Mouse (Mus musculus) yolk sac, embryonic 10.5 days (tissue): ENCODE data around the gene Pcgf6.

Experiments used
- DNase-seq: peaks from one replicate; pipeline ENCODE4 v3.0.0-alpha.2; 2017; ENCODE audit warnings: low spot score

Gene Pcgf6

GRCm38 (mm10) chr19:47050271-47051032 is at the start of gene Pcgf6:
Pcgf6 (minus strand) TSS chr19:47050906.
- DNase-seq, result peak; percentile 89

- peak; percentile 94 for DNase-seq
Observed at GRCm38 (mm10) chr19:47090550-47091156, 39.9 kb upstream of the Pcgf6 start, which contains the start of the genes Usmg5 and Pdcd11. Usmg5 (minus strand) TSS chr19:47090647. Pdcd11 (plus strand) TSS chr19:47090768.

GRCm38 (mm10) chr19:47089718-47090525 is 39.2 kb upstream of the Pcgf6 start:
- no peak for DNase-seq

- no peak for DNase-seq
Observed at GRCm38 (mm10) chr19:47088226-47088625, 37.5 kb upstream of the Pcgf6 start.

- DNase-seq, result peak; percentile 90
Observed at GRCm38 (mm10) chr19:47067924-47068611, 17.4 kb upstream of the Pcgf6 start.

GRCm38 (mm10) chr19:47067096-47067882 is 16.6 kb upstream of the Pcgf6 start, which contains the start of gene Taf5:
Taf5 (plus strand) TSS chr19:47067746.
- DNase-seq, result peak; percentile 98

- no peak for DNase-seq
Observed at GRCm38 (mm10) chr19:47065860-47066259, 15.2 kb upstream of the Pcgf6 start.

GRCm38 (mm10) chr19:47057684-47058083 is 7.0 kb upstream of the Pcgf6 start:
- no peak for DNase-seq

GRCm38 (mm10) chr19:47053471-47053870 is 2.8 kb upstream of the Pcgf6 start:
- DNase-seq, result peak; percentile 69

- DNase-seq, result no peak
Observed at GRCm38 (mm10) chr19:47052927-47053326, 2.2 kb upstream of the Pcgf6 start.

- no peak for DNase-seq
Observed at GRCm38 (mm10) chr19:47049840-47050239, 866 bp downstream of the Pcgf6 start.

GRCm38 (mm10) chr19:47049061-47049460 is 1.6 kb downstream of the Pcgf6 start:
- no peak for DNase-seq

- no peak for DNase-seq
Observed at GRCm38 (mm10) chr19:47047236-47047833, 3.4 kb downstream of the Pcgf6 start.

- no peak for DNase-seq
Observed at GRCm38 (mm10) chr19:47046343-47046742, 4.4 kb downstream of the Pcgf6 start.

- DNase-seq, result no peak
Observed at GRCm38 (mm10) chr19:47043608-47044007, 7.1 kb downstream of the Pcgf6 start.

- no peak for DNase-seq
Observed at GRCm38 (mm10) chr19:47040720-47041473, 9.8 kb downstream of the Pcgf6 start.

- no peak for DNase-seq
Observed at GRCm38 (mm10) chr19:47036596-47036995, 14.1 kb downstream of the Pcgf6 start.

- DNase-seq, result no peak
Observed at GRCm38 (mm10) chr19:47034916-47035315, 15.8 kb downstream of the Pcgf6 start.

GRCm38 (mm10) chr19:47031770-47032169 is 18.9 kb downstream of the Pcgf6 start:
- no peak for DNase-seq

- no peak for DNase-seq
Observed at GRCm38 (mm10) chr19:47029796-47030195, 20.9 kb downstream of the Pcgf6 start.
